Mouse (Mus musculus) forebrain, embryonic 14.5 days (tissue): ENCODE data around the gene Tm6sf2. TPM values are rescaled to one million over a fixed set of nuclear protein-coding genes. Genes with fewer than 3 reads are reported as not detected.

ENCODE experiments used
- ATAC-seq: fragments of 200-750 bp; cut with Nextera tagmentation; 2 replicates; pipeline ENCODE4 v1.8.0; 2017; ENCODE audit warnings: mild to moderate bottlenecking, moderate library complexity
- DNase-seq: peaks from one replicate; pipeline ENCODE4 v3.0.0-alpha.2; 2015; ENCODE audit warnings: low spot score
- H3K27ac ChIP-seq: fragments of 300-500 bp; sonication (generic); 2 replicates; pipeline ENCODE4 v1.5.1; 2014; ENCODE audit warnings: low read depth, mild to moderate bottlenecking, control low read depth, low read length, moderate library complexity
- H3K27me3 ChIP-seq: fragments of 300-500 bp; sonication (generic); replicated peaks from 2 replicates; pipeline ENCODE4 v1.6.1; 2014; ENCODE audit warnings: low read length, control low read depth, mixed read lengths; ENCODE audit not compliant: control insufficient read depth, insufficient read depth
- H3K36me3 ChIP-seq: fragments of 300-500 bp; sonication (generic); 2 replicates; pipeline ENCODE4 v1.6.1; 2014; ENCODE audit warnings: low read length, control low read depth; ENCODE audit not compliant: control insufficient read depth, insufficient read depth
- H3K4me1 ChIP-seq: fragments of 300-500 bp; sonication (generic); 2 replicates; pipeline ENCODE4 v1.6.1; 2014; ENCODE audit warnings: antibody characterized with exemption, low read length, control low read depth; ENCODE audit not compliant: control insufficient read depth, insufficient read depth
- H3K4me2 ChIP-seq: fragments of 300-500 bp; sonication (generic); 2 replicates; pipeline ENCODE4 v1.6.1; 2014; ENCODE audit warnings: mild to moderate bottlenecking, control low read depth, low read length
- H3K4me3 ChIP-seq: fragments of 300-500 bp; sonication (generic); 2 replicates; pipeline ENCODE4 v1.5.1; 2014; ENCODE audit warnings: low read depth, low read length, control low read depth
- H3K9ac ChIP-seq: fragments of 300-500 bp; sonication (generic); 2 replicates; pipeline ENCODE4 v1.6.1; 2014; ENCODE audit warnings: mild to moderate bottlenecking, low read length, control low read depth, moderate library complexity
- H3K9me3 ChIP-seq: fragments of 300-500 bp; sonication (generic); replicated peaks from 2 replicates; pipeline ENCODE4 v1.6.1; 2016; ENCODE audit warnings: low read length, control low read depth, mixed read lengths; ENCODE audit not compliant: control insufficient read depth
- WGBS: fragments of 180-500 bp; shearing (Covaris S2); extraction: QIAGEN DNeasy Blood & Tissue Kit; methylation state at CpG from one replicate; pipeline ENCODE4 v1.1.7; 2014; 5-methylcytosine and 5-hydroxymethylcytosine counted together
- microRNA-seq: library from miRNA; unstranded; fragments of <30 nt; microRNA quantifications from one replicate; pipeline ENCODE4, GENCODE M21; 2016
- polyA plus RNA-seq: library from polyadenylated mRNA; unstranded; fragments of >200 nt; fragmentation: Nextera tagmentation; extraction: Ambion mirVana; gene quantifications from 2 replicates; pipeline ENCODE4 v1.2.1, GENCODE M21; 2014

Tm6sf2 gene
- polyA plus RNA-seq, 1 experiment from 2014 or later = 0.11 TPM

DNA sequence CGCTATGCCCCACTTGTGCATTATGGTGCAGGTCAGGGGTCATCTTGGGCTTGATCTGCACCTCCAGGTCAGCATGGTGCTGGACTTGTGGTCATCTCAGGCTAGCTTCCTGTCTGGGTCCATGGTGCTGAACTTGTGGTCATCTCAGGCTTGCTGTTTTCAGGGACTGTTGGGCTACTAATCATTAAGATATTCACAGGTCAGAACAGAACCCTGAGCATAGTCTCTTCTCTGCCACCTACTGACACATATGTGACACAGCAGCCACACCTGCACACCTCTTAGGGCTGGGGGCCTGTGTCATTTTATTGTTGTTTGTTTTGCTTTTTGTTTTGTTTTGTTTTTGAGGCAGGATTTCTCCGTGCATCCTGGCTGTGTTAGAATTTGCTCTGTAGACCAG, 50.1 kb downstream of the Tm6sf2 start:
- Histone ChIP-seq H3K36me3 (no peaks in the 10 kb centered on the region), H3K9me3 (no peaks in the 10 kb centered on the region), H3K27me3 (no peaks in the 10 kb centered on the region), H3K4me1 (peaks cover 7% of the 10 kb centered on the region), H3K4me3 (no peak overlapping the region), H3K27ac (no peak overlapping the region), H3K4me2 (no peak overlapping the region), H3K9ac (no peak overlapping the region)
- ATAC-seq (no peak), DNase-seq (peak; percentile 24)
- 59% methylated on average over 2 of the region's 2 CpGs for WGBS

DNA sequence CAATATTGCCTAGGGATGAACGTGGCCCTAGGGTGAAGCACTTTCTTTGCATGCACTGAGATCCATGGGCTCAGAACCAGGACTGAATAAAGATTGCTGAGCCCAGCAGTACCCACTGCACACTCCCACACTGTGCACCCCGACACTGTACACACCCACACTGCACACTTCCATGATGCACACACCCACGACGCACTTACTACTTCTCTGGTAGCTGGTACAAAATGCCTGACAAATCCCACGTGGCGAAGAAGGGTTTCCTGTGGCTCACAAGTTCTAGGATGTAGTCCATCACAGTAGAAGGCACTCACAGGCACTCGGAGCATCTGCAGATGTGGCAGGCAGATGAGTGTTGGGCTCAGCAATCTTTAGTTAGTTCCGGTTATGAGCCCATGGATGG, 52.3 kb downstream of the Tm6sf2 start:
- WGBS = 67% methylated on average over 8 of the region's 8 CpGs
- Histone ChIP-seq H3K9me3 (no peaks in the 10 kb centered on the region), H3K27me3 (no peaks in the 10 kb centered on the region), H3K9ac (no peak overlapping the region), H3K4me3 (no peak overlapping the region), H3K36me3 (no peaks in the 10 kb centered on the region), H3K4me2 (no peak overlapping the region), H3K4me1 (peaks cover 10% of the 10 kb centered on the region; the same call in 1 of the 2 replicates), H3K27ac (no peak overlapping the region)
- DNase-seq (no peak), ATAC-seq (no peak)

DNA sequence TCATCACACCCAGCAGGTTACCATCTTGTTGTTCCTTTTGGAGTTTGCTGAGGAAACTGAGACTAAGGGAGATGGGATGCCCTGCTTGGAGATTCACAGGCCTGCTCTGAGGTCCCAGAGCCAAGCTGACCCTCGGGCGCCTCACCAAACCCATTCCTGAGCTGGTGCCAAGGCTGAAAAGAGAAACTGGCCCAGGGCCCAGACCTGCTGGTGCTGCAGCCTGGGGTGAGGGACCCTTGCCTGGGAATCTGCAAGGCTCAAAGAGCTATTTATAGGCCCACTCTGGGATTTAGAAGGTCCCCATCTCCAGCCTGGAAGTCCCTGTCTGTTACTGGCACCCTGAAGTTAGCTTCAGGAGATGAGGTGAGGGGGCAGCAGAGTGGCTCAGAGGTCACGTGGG, 55.7 kb downstream of the Tm6sf2 start:
- H3K36me3 ChIP-seq = peaks cover 11% of the 10 kb centered on the region
- H3K9ac ChIP-seq = 0 out of 2 replicates have a peak overlapping the region, but pooled peaks have one; percentile 2
- peaks cover 14% of the 10 kb centered on the region for H3K4me1 ChIP-seq
- WGBS = 52% methylated on average over 3 of the region's 3 CpGs
- peak; percentile 32 for ATAC-seq
- peak overlapping the region; percentile 82 for H3K27ac ChIP-seq
- H3K9me3 ChIP-seq = no peaks in the 10 kb centered on the region
- H3K4me2 ChIP-seq = no peak overlapping the region
- no peaks in the 10 kb centered on the region for H3K27me3 ChIP-seq
- no peak overlapping the region for H3K4me3 ChIP-seq
- peak; percentile 73 for DNase-seq

DNA sequence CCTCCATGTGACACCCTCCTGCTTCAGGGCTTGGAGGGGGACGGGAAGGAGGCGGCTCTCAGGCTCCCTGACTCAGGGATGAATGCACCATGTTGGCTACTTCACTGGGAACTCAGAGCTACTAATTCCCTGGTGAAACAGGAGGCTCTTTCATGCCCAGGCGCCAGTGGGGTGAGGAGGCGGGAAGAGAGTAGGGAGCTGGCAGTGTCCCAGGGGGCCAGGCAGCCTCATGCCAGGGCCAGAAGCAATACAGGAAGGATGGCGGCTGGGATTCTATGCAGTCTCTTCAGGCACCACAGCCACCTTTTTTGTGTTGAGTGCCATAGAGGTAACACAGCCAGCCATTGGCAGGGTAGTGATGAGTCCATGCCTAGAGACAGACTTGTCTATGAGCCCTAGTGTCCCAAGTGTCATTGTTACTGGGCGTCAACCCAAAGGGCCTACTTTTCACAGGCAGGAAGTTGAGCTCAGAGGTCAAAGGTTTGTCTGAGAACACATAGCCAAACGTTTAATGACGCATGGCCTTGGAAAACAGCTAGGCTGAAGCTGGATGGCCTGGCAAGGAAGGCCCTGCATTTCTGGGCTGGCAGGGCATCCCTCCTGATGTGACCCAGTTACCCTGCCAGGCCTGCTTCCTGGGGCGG, 56.7 kb downstream of the Tm6sf2 start:
- H3K4me1 ChIP-seq = peaks cover 14% of the 10 kb centered on the region
- WGBS = 39% methylated on average over 9 of the region's 9 CpGs
- DNase-seq = peak; percentile 78
- H3K9ac ChIP-seq = peak overlapping the region; percentile 13; the same call in 1 of the 2 replicates
- peak; percentile 56 for ATAC-seq
- H3K27me3 ChIP-seq = no peaks in the 10 kb centered on the region
- no peak overlapping the region for H3K4me3 ChIP-seq
- peaks cover 21% of the 10 kb centered on the region for H3K36me3 ChIP-seq
- no peaks in the 10 kb centered on the region for H3K9me3 ChIP-seq
- H3K4me2 ChIP-seq = no peak overlapping the region
- peak overlapping the region; percentile 82 for H3K27ac ChIP-seq

Small RNA genes lying within 50 kb of the gene (microRNA-seq; reads per million reads assigned to microRNA genes)
- 3.6 reads per million, percentile 20 among the genes with 10 or more reads in this experiment for gene Mir7066

Other genes starting within 250 kb of the Tm6sf2 start
- 46.8 and 47.7 TPM in 2 replicates for gene Pbx4, start 240.4 kb upstream of the Tm6sf2 start, polyA plus RNA-seq
- 2.0 and 2.6 TPM in 2 replicates for gene Cilp2, start 185.2 kb upstream of the Tm6sf2 start, polyA plus RNA-seq
- gene Tssk6, start 170.7 kb upstream of the Tm6sf2 start, polyA plus RNA-seq = 2.5 and 3.1 TPM in 2 replicates
- gene Ndufa13, start 170.4 kb upstream of the Tm6sf2 start, polyA plus RNA-seq = 180 and 216 TPM in 2 replicates
- 9.9 and 10.0 TPM in 2 replicates for gene Yjefn3, start 170.2 kb upstream of the Tm6sf2 start, polyA plus RNA-seq
- 28.8 and 30.5 TPM in 2 replicates for gene Gatad2a, start 76.5 kb upstream of the Tm6sf2 start, polyA plus RNA-seq
- 67.4 and 78.1 TPM in 2 replicates for gene Mau2, start 30.2 kb upstream of the Tm6sf2 start, polyA plus RNA-seq
- 43.5 and 45.5 TPM in 2 replicates for gene Sugp1, start 30.1 kb upstream of the Tm6sf2 start, polyA plus RNA-seq
- 0.19 and 0.28 TPM in 2 replicates for gene Hapln4, start 10.5 kb downstream of the Tm6sf2 start, polyA plus RNA-seq
- 75.4 and 94.1 TPM in 2 replicates for gene Ncan, start 47.9 kb downstream of the Tm6sf2 start, polyA plus RNA-seq
- gene Nr2c2ap, start 58.4 kb downstream of the Tm6sf2 start, polyA plus RNA-seq = 41.4 and 46.0 TPM in 2 replicates
- 8.7 and 9.2 TPM in 2 replicates for gene Rfxank, start 66.2 kb downstream of the Tm6sf2 start, polyA plus RNA-seq
- gene Borcs8, start 66.6 kb downstream of the Tm6sf2 start, polyA plus RNA-seq = 66.2 and 76.7 TPM in 2 replicates
- gene Mef2b, start 66.8 kb downstream of the Tm6sf2 start, polyA plus RNA-seq = 0.30 and 0.77 TPM in 2 replicates
- gene Tmem161a, start 99.4 kb downstream of the Tm6sf2 start, polyA plus RNA-seq = 36.7 and 40.8 TPM in 2 replicates
- gene Slc25a42, start 139.4 kb downstream of the Tm6sf2 start, polyA plus RNA-seq = 2.3 and 3.3 TPM in 2 replicates
- gene Sugp2, start 161.3 kb downstream of the Tm6sf2 start, polyA plus RNA-seq = 55.6 and 71.5 TPM in 2 replicates
- gene Armc6, start 161.5 kb downstream of the Tm6sf2 start, polyA plus RNA-seq = 79.2 and 96.7 TPM in 2 replicates
- 31.5 and 42.8 TPM in 2 replicates for gene Homer3, start 209.9 kb downstream of the Tm6sf2 start, polyA plus RNA-seq
- gene Ddx49, start 229.6 kb downstream of the Tm6sf2 start, polyA plus RNA-seq = 51.5 and 52.3 TPM in 2 replicates
- gene Cope, start 229.6 kb downstream of the Tm6sf2 start, polyA plus RNA-seq = 305 and 332 TPM in 2 replicates
- 20.8 and 27.6 TPM in 2 replicates for gene Cers1, start 242.9 kb downstream of the Tm6sf2 start, polyA plus RNA-seq